Mouse (Mus musculus): ENCODE results near the gene Fgf22. TPM values are rescaled to one million over a fixed set of nuclear protein-coding genes. Genes with fewer than 3 reads are reported as not detected.

Fgf22 gene
- total RNA-seq, 2 experiments from 2014 or later, result 1.4 to 2.1 TPM

DNA sequence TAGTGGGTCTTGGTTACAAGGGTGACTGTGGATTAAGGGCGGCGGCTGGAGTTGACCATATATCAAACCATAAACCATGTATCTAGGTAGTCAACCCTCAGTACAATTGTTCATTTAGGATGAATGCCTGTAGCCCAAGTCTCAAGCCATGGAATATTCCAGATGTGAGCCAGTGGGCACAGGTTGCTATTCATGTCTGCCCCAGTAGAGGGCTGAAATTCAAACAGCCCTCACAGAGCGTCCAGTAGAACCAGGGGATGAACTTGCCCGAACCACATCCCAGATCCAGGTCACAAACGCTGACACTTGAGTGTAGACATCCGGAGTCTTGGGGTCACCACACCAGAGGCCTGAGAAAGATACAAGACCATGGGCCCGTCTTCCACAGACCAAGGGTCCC lies 28.2 kb downstream of the Fgf22 start:
- no peak for DNase-seq (ENCODE audit: low spot score in 2 of 2)
- intact Hi-C loops (cut with DNase I), result no loop called here

DNA sequence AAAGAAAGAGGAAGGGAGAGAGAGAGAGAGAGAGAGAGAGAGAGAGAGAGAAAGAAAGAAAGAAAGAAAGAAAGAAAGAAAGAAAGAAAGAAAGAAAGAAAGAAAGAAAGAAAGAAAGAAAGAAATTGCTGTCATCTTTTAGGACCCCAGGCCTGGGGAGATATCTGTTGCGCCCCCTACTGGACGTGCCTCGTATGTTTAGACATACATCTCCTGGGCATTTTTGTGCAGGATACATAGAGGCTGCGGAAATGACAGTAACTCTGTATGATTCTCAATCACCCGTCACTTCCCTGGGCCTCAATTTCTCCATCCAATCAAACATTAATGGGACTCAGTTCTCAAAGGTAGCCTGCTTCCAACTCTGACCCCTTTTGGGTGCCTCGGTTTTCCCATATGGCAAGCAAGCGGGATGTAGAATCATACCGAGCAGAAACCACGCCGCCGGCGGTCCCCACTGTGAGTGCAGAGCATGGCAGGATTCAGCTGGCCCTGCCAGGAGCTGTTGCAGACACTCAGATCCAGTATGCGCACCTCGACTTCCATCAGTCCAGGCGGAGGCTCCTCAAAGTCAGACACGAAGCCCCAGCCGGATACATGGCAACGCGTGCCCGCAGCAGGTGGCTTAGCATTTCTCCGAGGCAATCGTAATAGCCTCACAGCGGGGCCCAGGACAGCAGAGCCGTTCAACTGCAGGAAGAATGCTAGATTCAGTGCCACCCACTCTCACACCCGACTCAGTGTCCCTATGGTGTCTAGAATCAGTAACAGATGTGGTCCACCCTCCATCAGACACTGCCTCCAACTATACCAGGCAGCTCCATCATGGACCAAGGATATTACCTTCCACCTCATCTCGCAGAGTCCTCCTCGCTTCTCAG lies 29.3 kb downstream of the Fgf22 start:
- intact Hi-C loops (cut with DNase I), result no loop called here
- no peak for DNase-seq (ENCODE audit: low spot score in 2 of 2)

DNA sequence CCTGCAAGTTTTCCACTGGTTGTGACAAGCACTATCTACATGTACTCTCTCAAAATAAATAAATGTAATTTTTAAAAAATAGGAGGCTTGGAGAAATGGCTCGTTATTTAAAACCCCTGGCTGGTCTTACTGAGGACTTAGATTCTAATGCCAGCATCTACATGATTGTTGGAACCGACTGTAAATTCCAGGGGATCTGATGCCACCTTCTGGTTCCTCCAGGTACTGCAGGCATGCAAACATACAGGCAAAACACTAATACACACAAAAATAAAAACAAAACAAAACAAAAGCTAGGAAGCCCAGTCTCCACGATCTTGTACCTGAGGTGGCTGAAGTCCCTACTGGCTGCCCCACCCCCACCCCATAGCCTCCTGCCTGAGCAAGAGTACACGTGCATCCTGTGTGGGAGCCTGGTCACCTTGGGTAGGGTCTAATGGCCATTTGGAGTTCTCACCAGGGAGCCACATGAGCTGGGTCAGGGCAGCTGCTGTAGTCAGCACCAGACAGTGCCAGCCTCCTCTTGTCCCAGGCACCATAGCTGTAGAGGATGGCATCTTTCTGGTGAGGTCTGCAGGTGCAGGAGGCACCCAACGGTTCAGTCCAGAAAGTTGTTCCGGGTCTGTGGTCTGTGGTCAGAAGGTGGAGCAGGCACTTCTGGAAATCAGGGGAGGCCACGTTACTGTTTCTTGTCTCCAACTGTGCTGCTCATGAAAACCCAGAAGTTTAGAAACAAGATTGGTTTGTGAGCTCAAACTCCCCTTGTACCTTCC lies 33.7 kb downstream of the Fgf22 start:
- peak; percentile 76 to 84 for DNase-seq (ENCODE audit: low spot score in 2 of 2)
- intact Hi-C loops (cut with DNase I), result no loop called here

DNA sequence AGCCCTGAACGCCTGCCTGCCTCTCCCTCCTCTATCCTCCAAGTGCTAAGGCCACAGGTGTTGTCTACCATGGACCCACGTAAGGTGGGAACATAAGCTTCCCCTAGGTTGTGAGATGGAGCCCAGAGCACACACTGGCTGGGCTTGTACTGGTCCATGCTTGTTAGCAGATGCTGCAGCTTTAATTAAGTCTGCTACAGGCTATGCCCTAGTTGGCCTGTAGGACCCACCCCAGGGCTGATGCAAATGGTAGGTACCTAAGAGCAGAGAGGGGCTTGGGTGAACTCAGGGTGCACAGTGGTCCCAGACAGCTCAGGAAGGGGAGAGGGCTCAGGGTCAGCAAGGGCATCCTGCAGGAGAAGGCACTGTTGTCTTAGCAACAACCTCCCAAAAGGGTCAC lies 34.7 kb downstream of the Fgf22 start:
- DNase-seq (ENCODE audit: low spot score in 2 of 2), result no peak
- intact Hi-C loops (cut with DNase I), result no loop called here

DNA sequence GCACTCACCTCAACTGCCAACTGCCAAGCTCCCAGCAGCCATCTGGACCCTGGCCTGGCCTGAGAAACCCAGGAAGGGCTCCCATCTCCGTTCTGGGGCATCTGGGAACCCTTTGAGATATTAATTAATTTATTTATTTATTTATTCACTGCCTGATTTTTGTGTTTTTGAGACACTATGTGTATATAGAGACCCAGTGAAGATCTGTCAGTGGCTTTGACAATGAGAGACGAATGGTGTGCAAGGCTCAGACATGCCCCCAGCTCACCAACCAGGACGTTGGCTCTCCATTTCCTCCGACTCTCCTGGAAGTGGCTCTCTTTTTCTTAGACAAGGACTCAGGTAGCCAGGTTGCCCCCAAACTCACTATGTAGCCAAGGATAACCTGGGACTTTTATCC lies 36.0 kb downstream of the Fgf22 start, which contains the start of gene Prss57:
Gene Prss57, minus strand, starts transcription at position 101 of the 400 bp plus-strand sequence.
- intact Hi-C loops (cut with DNase I), result no loop called here
- DNase-seq (ENCODE audit: low spot score in 2 of 2), result no peak

DNA sequence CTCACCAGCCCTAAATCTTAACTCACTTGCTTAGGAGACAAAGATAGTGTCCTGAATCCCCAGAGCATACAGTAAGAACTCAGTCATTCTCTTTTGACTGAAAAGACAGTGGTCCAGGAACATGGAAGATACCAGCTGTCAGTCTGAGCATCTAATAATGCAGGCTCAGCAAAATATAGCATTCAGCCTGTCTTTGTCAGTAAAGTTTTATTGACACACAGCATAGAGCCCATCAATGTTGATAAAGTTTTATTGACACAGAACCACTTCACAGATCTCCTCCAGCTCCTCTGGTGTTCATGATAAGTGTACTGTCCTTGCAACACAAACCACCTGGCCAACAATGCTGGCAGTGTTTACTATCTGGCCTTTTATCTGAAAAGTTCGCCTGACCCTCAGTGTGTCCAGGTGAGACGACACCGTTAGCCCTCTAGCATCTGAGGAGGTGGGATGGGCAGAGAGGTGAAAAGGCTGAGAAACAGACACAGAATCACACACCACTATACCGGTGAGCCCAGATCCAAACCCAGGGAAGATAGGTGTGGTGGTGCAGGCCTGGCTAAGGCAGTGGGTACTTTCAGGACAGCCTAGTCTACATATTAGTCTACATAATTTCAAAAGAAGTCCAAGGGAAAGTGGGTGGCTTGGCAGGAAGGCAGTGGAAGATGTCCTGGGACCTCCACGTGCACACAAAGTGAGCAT lies 37.6 kb downstream of the Fgf22 start:
- no peak for DNase-seq (ENCODE audit: low spot score in 2 of 2)
- intact Hi-C loops (cut with DNase I), result loop anchor here (1.0 kb wide), 1 partner anchor 20 kb away; no protein-coding TSS in a partner anchor

DNA sequence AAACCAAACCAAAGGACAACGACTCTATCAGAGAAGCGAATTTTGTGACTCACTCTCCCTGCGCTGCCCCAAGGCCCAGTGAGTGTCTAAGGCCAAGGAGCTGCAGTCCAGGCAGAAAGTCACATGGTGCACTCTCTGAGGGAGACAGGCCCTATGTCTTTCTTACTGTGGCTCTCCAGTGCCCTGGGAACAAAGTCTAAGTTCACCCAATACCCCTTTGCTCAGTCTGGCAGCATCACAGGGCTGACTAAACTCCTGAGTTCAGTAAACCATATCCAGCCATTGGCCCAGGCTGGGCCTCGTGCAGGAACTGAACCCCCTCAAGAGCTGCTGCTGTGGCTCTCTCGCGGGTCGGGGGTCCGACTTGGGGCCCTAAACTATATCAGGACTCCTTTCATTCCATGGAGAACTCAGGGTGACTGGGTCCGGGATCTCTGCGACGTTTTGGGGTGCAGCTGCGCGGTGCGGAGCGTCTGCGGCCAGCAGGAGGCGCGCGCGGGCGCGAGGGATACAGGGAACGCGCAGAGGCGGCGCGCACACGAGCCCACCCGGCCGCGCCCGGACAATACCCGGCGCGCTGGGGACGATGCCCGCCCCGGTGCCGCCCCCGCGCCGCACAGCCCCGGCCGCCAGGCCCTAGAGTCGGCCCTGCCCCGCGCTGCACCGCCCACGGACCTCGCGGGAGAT lies 38.3 kb downstream of the Fgf22 start, which contains the start of gene Palm:
Gene Palm, plus strand, starts transcription at position 522 of the 687 bp plus-strand sequence.
- peak; percentile 76 to 88 for DNase-seq (ENCODE audit: low spot score in 2 of 2)
- intact Hi-C loops (cut with DNase I), result loop anchor here (1.0 kb wide), 1 partner anchor 19 kb away; no protein-coding TSS in a partner anchor

DNA sequence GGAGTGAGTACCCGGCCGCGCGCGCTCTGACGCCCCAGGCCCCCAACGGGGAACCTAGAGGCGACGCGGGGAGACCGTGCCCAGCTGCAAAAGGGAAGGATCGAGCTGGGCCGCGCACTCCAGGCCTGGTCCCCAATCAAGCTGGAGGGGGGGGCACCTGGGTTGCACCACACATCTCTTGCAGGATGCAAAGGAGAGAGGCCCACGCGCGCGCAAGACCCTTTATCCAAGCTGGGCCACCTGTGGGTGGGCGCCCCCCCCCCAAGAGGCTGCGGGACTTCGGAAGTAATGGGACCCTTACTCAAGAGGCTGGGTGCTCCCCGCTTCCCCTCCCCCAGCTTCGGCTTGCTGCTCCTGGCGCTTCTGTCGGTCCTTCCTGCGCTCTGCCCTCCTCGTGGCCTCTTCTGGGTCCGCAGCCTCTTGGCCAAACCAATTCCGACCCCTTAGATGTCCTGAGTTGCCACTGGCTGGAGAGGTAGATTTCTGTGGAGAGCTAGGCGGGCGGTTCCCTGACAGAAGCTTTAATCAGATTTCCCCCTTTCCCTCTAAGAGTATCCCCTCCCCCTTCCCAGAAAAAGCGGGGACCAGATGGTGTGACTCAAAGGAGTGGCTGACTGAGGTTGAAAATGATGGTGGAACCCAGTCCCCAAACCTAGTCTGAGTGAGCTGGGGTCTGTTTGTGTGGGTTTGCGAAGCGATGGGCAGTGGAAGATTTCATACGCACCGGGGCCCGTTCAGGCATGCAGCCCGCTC lies 39.0 kb downstream of the Fgf22 start:
- intact Hi-C loops (cut with DNase I), result loop anchor here (1.0 kb wide), 1 partner anchor 18 kb away; no protein-coding TSS in a partner anchor

DNA sequence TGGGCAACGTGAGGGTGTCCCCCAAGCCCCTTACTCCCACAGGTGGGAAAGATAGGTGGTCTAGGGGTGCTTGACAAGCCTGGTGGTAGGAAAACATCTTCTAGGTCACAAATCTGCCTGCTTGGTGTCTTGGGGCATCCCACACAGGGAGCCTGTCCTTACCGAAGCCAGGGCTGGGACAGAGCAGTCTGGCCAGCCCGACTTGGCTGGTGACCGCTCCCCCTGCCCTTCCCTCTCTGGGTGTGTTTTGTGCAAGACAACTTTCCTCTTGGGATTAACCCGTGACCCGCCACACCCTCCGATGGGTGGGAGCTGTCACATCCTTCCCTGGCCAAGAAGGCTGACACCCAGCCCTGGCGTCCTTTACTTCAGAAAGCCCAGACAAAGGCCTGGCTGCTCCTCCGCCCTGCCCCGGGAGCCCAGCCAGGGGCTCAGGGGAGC lies 39.6 kb downstream of the Fgf22 start:
- no peak for DNase-seq (ENCODE audit: low spot score in 2 of 2)
- intact Hi-C loops (cut with DNase I), result no loop called here

More for the DNA sequence above, 39.0 kb downstream of the Fgf22 start:
- peak in 1 of 2 experiments; percentile 65 for DNase-seq (ENCODE audit: low spot score in 2 of 2)

DNA sequence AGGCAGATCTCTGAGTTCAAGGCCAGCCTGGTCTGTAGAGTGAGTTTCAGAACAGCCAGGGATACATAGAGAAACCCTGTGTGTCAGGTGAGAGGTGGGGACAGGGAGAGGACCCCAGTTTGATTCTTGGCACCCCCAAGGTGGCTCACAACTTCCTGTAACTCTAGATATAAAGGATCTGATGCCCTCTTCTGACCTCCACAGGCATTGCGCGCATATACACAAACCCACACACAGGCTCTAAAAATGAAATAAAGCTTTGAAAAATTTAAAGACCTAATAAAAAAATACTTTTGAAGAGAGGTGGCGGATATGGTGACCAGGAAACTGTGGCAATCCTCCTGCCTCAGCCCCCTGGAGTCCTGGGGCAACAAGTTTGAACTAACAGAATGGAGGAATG lies 41.0 kb downstream of the Fgf22 start:
- intact Hi-C loops (cut with DNase I), result no loop called here
- no peak for DNase-seq (ENCODE audit: low spot score in 2 of 2)

DNA sequence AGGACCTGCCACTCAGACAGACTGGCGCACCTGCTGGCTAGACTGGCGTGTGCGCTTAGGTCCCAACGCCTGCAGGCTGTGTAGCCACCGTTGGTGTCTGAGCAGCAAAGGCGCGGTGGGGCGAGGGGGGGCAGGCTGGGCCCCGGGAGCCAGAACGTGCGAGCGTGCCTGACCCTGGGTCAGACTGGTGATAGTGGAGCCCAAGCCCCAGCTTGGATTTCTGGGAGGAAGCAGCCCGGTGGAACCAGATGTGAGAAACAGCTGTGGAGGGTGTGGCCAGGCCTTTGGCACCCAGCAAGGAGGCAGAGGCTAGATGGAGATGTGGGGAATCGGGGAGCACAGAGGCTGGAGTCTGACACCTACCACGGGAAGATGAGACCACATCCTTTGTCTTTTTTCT lies 42.5 kb downstream of the Fgf22 start:
- intact Hi-C loops (cut with DNase I), result no loop called here
- DNase-seq (ENCODE audit: low spot score in 2 of 2), result no peak

DNA sequence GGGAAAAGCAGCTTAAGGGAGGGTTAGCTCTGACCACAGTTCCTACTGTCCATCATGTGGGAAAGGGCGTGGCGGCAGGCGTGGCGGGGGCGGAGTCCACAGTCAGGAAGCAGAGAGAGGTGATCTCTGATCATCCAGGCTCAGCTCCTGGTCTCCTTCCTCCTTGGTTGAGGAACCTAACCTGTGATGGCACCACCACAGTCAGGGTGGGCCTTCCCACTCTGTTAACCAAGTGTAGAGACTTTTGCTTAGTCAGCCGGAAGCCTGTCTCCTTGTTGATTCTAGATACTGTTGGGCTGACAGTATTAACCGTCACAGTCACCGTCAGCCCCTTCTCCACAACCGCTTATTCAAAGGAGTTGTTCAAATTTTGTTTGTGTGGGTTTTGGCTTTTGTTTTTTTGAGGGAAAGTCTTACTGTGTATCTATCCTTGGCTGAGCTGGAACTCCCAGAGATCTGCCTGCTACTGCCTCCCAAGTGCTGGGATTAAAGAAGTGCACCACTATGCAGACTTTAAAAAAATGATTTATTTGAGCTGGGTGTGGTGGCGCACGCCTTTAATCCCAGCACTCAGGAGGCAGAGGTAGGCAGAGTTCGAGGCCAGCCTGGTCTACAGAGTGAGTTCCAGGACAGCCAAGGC lies 43.5 kb downstream of the Fgf22 start:
- no peak for DNase-seq (ENCODE audit: low spot score in 2 of 2)
- intact Hi-C loops (cut with DNase I), result no loop called here

DNA sequence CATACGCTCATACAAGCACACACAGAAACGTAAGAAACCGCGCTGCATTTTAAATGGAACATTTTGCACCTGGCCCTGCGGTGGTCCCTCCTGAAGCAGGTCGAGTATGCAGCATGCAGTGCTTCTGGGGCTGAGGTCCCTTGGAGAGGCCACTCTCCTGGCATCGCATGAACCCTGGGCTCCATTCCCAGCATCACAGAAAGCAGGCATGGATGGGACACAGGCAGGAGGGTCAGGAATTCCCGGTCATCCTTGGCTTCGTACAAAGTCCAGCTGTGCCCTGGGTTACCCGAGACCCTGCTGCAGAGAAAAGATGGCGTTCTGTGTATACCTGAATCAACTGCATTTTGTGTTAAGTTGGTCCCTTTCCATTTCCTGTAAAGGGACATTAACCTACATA lies 45.6 kb downstream of the Fgf22 start:
- no peak for DNase-seq (ENCODE audit: low spot score in 2 of 2)
- intact Hi-C loops (cut with DNase I), result no loop called here

DNA sequence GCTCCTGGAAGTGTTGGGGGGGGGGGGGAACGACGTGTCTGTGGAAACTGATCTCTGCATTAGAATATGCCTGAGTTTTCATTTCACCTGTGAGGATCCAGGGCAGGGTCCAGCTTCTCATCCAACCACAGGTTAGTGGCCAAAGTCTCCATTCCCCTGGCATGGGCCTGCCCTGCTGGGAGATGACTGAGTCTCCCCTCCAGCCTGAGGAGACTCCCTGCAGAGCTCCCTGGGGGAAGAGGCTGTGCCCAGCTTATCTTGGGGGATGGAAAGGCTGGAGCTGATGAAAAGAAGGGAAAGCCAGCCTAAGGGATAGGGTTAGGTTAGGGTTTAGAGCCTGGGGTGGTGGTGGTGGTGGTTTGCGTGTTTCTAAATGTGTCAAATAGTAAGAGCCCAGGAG lies 47.0 kb downstream of the Fgf22 start:
- intact Hi-C loops (cut with DNase I), result no loop called here
- no peak for DNase-seq (ENCODE audit: low spot score in 2 of 2)

DNA sequence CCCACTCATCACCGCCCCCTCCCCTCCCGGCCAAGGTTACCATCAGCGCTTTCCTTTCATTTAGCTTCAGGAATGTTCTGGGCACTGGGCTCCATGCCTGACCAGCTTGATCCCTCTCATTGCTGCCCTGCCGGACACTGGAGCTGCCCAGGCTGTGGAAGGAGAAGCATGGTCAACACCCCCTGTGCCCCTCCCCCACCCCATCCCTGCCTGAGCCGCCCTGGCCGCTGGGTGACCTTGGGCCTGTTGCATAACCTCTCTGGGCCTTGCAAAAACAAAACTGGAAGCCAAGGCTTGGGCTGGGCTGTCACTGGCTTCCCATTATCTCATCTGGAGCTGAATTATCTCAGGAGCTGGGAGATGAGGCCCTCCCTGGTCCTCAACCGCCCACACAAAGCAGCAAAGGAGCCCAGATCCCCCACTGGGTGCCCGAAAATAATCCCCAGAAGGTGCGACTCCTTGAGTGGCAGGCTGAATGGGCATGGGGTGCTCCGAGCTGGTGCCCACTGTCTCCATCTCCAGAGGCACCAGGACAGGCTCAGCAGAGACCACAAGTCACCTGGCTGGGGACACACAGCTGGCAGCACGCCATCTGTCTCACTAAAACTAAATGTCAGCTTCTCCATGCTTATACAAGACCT lies 47.6 kb downstream of the Fgf22 start:
- intact Hi-C loops (cut with DNase I), result no loop called here
- DNase-seq (ENCODE audit: low spot score in 2 of 2), result peak; percentile 53 to 68

DNA sequence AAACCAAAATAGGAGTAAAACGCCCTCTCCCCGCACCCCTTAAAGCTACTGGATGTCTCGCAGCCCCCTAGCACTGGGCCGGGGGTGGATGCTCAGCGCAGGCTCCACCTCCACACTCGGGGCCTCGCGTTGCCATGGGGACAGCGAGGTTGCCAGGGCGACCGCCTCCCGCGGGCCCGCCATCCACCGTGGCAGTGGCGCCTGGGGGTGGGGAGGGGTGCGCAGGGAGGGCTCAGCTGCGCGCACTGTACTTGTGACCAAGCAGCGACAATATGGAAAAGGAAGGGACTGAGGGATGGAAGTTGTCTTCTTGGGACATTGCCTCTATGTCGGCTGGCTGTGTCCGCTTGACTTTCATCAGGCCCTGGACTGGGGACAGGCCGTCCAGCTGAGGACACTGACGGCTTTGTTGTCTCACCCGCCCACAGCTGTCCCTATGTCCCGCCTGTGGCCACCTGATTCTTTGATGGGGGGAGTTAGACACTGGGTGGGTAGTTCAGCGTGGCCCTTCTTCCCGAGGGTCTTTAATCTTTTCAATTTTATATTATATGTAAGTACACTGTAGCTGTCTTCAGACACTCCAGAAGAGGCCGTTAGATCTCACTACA lies 48.9 kb downstream of the Fgf22 start:
- peak; percentile 94 to 96 for DNase-seq (ENCODE audit: low spot score in 2 of 2)
- intact Hi-C loops (cut with DNase I), result no loop called here

DNA sequence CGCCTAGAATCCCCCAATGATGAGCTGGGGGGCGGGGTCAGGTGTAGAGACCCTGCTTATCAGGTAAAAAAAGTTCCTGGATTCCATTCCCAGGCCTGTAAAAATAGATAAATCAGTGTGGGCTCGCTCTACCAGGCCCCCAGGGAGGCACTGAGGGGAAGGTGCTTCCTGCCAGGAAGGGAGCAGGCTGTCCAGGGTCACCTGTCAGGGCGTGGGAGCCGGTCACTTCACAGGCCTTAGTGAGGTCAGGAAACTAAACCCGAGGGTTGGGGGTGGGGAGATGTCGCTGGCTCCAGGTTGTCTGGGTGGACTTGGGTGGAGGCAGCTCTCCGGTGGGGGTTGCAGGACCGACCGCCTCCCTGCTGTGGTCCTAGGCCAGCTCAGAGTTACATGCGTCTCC lies 50.8 kb downstream of the Fgf22 start:
- no peak for DNase-seq (ENCODE audit: low spot score in 2 of 2)
- intact Hi-C loops (cut with DNase I), result no loop called here

Data from left cerebral cortex, postnatal 14 days (tissue).